Mouse (Mus musculus): ENCODE data around the gene Rsl1d1.
"Not testable (repeated sequence)": the region's sequence is repeated elsewhere in the genome, so short reads cannot be mapped to it uniquely, and the experiment has no call there.

DNA sequence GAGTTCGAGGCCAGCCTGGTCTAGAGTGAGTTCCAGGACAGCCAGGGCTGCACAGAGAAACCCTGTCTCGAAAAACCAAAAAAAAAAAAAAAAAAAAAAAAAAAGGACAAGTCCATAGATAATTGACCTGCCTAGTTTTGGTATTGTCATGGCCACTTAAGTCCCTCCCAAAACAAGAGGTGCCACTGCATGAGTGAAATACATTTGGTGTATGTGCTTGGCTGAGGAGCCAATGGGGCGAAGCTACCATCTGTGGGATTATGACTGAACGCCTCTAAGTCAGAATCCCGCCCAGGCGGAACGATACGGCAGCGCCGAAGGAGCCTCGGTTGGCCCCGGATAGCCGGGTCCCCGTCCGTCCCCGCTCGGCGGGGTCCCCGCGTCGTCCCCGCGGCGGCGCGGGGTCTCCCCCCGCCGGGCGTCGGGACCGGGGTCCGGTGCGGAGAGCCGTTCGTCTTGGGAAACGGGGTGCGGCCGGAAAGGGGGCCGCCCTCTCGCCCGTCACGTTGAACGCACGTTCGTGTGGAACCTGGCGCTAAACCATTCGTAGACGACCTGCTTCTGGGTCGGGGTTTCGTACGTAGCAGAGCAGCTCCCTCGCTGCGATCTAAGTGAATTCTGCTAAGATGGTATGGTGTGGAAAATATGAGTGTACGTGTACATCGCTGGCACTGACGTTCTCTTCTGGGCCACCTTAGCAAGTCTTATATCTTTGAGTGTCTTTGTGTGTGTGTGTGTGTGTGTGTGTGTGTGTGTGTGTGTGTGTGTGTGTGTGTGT, 59.2 kb downstream of the Rsl1d1 start:
- not testable (repeated sequence) for TF ChIP-seq EP300 (optimal IDR thresholded peaks at IDR 0.05); CTCF (IDR thresholded peaks at IDR 0.05; ENCODE audit: low read depth)

Measured in stomach, postnatal 0 days (tissue).